Mouse (Mus musculus) c-Kit-positive CD71-negative TER-119-negative erythroid progenitor cells, embryonic 14.5 days (primary cell): ENCODE data around the gene Axin2.
A peak's percentile ranks its signal among the peaks of the same experiment; 100 is the strongest.

ENCODE experiments used
- DNase-seq: peaks from one replicate; pipeline ENCODE4 v3.0.0-alpha.2; 2013; ENCODE audit warnings: low read depth

The Axin2 gene

DNA sequence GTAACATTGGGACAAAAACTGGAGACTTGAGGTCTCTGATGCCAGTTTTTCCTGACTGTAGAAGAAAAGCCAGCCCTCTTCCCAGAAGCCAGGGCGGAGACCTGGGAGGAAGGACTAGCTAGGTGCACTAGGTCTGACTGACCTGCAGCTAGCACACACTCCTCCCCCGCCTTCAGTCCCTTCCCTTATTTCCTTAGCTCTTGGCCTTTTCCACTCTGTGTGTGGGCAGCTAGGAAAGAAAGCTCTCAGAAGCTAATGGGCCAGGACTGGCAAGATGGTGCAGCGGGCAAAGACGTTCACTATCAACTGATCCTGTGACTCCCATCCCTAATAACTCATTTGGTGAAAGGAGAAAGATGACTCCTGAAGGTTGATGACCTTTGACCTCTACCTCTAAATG, 17.8 kb upstream of the Axin2 start:
- no peak for DNase-seq

DNA sequence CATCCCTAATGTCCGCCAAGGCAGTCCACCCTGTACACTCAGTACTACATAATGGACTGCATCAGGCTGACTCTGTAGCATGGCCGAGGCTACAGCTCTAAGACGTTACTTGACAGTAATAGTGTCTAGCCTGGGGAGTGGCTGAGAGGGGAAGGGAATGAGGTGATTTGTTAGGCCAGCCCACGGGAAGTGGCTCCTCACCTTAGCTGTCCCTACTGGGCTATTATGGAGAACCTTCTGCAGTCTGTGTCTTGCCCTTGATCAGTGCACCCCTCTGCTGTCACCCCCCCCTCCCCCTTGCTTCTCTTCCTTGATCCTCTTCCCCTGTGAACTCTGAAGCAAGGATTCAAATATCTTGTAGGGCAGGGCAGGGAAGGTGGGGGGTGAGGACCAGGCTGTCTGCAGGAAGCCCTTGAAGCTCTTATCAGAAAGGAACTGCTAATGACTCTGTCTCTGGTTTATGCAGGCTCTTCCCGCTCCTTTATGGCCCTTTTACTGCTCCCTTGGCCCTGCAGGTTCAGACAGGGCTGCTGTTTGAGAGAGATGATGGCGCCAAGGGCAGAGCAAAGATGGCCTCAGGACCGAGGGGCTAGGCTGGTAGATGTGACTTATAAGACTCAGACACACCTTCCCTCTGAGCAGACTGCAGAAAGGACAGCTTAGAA, 13.4 kb upstream of the Axin2 start:
- DNase-seq, result no peak

GRCm38 (mm10) chr11:108909396-108910195, 10.6 kb upstream of the Axin2 start:
- DNase-seq, result no peak

DNA sequence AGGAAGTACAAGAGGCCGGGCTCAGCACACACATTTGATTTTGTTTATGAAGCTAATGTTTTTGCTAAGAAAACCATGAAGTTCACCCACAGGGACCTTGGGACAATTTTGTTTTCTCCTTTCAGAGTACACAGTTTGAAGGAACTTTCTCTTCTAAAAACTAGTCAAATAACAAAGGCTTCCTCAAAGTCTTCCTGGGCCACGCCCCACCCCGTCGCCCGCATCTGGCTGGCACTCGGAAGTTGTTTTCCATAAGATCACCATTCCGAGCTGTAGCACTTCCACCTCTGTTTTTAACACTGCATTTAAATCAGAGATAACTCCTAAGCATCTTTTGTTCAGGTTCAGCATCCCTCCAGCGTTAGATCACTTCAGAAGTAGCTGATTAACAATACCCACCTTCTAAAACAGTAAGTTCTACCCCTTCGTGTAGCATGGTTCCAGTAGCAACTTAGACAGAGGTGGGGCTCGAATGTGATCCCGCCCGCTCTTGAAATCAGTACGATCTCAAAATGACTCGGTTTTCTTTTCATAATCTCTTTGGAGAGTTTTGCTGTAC, 9.7 kb upstream of the Axin2 start:
- DNase-seq, result no peak

DNA sequence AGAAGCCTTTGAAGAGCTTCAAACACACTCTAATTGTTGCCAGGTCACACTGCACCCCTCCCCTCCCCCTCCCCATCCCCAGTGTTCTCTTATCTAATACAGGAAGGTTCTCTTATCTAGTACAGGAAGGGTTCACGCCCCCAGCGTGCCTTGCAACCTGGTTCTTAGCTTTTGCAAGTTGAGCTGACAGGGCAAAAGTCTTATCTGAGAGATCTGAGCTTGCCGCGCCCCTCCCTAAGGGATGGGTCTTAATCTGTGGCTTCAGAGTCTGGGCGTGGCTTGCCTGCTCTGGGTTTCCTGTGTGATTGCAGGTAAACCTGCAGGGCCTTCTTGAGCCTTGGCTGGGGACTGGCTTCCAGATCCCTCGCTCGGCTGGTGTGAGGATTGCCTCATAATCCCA, 9.2 kb upstream of the Axin2 start:
- no peak for DNase-seq

DNA sequence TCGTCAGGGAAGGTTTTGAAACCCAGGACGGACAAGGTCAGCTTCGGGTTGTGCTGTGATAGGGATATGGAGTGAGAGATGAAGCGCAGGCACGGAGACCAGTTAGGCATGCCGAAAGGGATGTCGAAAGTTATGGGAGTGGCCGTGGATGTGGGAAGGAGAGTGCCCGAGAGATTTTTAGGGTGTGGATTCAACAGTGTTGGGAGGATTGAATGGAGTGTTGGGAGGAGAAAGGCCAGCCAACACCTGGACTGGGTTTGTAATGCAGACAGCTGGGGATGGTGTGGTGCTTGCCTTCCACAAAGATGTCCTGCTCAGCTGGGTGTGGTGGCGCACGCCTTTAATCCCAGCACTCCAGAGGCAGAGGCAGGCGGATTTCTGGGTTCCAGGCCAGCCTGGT, 8.0 kb upstream of the Axin2 start:
- no peak for DNase-seq

DNA sequence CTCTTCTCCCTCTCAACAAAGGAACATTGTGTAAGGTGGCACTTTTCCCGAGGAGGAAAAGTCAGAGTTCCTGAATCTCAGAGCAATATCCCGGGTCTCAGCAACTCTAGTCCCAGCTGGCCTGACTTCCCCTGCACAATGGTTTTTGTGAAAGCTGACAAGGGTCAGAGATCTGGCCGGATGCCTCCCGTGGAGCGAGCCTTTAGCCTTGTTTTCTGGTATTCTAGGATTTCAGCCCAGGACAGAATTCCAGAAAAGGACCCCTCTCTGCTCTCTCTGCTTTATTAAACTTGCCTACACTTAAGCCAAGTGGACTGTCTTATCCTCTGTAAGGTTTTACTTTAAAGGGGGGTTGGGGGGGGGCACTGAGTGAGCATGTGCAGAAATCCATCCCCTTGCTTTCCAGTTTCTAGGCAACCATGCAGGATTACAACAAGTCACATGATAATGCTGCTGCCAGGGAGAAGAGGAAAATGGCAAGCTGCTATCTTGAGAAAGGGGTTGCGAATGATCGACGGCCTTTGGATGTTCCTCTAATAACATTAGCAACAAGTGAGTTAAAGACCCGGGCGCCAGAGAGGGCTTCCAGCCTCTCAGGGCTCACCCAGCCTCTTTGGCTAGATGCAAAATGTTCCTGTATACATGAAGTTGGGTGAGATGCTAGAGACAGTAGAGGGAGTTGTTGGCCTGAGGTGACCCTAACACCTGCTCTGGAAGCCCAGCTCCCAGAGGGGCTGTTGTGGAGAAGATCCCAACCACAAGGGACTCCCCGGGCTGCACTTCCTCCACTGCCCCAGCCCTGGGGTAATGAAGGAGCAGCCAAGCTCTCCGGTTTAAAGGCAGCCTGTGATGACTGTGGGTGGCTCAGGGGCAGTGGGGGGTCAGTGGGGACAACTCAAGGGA, 2.5 kb upstream of the Axin2 start:
- DNase-seq, result no peak

GRCm38 (mm10) chr11:108920636-108921505, 722 bp downstream of the Axin2 start:
- peak; percentile 46 for DNase-seq

GRCm38 (mm10) chr11:108921506-108922455, 1.6 kb downstream of the Axin2 start:
- no peak for DNase-seq

- no peak for DNase-seq
These were observed 2.5 kb downstream of the Axin2 start for GRCm38 (mm10) chr11:108922511-108923187.

DNA sequence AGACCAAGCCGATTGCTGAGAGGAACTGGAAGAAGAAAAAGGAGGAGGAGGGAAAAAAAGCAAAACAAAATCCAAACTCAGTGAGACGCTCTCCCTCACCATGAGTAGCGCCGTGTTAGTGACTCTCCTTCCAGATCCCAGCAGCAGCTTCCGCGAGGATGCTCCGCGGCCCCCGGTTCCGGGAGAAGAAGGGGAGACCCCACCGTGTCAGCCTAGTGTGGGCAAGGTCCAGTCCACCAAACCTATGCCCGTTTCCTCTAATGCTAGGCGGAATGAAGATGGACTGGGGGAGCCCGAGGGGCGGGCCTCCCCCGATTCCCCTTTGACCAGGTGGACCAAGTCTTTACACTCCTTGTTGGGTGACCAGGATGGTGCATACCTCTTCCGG, 3.0 kb downstream of the Axin2 start:
- no peak for DNase-seq

GRCm38 (mm10) chr11:108923781-108924180, 3.6 kb downstream of the Axin2 start:
- no peak for DNase-seq

DNA sequence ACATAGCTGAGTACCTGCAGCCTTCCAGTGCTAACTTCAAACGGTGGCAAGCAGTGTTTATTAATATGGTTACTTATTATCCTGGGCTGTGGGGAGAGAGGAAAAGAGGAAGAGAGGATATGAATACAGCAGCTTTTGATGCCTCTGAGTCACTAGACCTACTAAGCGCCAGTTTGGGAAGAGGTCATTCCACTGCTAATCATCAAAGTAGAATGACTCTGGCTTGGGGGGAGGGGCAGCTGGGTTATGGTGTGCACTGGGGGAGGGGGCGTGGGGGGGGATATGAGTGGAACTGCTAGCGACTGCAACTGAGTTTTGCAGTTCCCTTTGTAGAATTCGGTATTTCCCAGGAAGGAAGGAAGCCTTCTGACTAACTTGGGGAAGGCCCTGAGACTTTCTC, 4.2 kb downstream of the Axin2 start:
- no peak for DNase-seq

DNA sequence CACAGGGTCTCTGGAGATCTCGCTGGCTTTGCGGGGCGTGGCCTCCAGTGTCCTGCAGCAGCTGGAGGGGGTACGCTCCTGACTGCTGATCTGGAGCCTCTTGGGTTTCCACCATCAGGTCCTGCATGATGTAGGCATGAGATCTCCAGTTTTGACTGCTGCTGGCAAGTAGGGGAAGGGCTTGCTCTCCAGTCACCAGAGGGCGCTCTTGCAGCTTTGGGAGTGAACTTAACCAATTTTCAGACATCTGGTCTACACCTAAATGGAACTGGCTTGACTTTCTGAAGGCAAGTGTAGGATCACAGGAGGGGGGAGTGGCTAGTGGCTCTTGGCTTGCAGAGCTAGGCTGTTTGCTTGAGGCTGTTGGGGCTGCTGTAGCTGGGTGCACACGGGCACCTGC, 5.1 kb downstream of the Axin2 start:
- DNase-seq, result peak; percentile 82

DNA sequence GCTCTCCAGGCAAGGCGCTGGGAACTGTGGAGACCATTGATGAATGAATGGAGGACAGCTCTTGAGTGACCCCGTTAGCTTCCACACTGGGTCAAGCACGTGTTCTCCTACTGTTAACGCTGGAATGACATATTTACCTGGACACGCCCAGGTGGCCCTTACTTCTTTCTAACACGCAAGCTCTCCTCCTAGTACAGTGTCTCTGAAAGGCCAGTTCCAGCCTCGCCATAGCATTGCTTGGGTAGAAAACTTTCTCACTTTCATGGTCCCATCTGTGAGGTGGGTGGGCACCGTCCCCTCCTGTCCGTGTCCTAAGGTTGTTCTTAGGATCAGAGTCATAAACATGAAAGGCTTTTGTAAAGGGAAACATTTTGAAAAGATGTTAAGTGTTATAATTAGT, 5.7 kb downstream of the Axin2 start:
- no peak for DNase-seq

- DNase-seq, result no peak
These were observed 6.4 kb downstream of the Axin2 start for GRCm38 (mm10) chr11:108926345-108927092.

GRCm38 (mm10) chr11:108927093-108927444, 6.9 kb downstream of the Axin2 start:
- DNase-seq, result no peak

DNA sequence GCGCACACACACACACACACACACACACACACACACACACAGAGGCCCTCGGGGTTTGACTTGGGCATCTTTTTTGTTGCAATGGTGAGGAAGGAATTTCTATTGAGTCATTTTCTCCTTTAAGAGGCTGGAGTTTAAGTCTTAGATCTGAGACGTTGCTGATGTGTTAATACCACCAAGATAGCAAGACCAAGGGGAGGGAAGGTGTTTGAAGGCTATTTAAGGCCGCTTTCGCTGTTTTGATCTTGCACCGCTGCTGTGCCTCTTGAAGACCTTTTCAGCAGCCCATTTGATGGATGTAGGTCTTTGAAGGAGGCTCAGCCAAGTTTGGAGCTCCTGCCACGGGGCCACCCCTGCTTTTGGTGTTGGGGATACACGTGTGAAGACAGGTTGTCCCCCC, 7.9 kb downstream of the Axin2 start:
- no peak for DNase-seq

GRCm38 (mm10) chr11:108928752-108929151, 8.6 kb downstream of the Axin2 start:
- DNase-seq, result no peak
